Mouse (Mus musculus): ENCODE results near the gene Bnc1. TPM values are rescaled to one million over a fixed set of nuclear protein-coding genes. Genes with fewer than 3 reads are reported as not detected.

The Bnc1 gene
- polyA plus RNA-seq, 1 experiment: 0.06 TPM

DNA sequence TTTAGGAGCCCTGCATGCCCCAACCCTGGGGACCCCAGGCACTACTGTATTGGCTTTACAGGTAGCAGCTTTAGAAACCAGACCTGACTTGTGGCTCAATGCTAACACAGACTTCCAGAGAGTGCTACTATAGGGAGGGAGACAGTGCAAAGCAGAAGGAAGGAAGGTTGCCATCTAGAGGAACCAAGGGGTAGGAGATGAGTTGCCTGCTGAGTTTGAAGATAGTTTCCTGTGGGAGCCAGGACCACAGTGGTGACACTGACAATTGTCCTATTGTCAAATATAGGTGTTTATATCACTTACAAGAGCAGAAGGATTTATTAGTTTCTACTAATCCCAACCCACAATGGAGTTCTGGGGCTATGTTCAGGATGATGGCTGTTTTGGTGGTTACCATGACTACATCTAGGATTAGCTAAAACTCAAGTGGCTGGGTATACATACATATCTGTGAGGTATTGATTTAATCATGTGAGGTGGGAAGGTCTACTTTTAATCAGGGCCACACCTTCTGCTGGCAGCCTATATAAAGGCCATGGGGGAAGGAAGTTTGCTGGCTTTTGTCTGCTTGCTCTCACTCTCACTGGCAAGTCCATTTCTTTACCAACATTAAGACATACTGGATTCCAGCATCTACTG lies 37.8 kb downstream of the Bnc1 start:
- H3K4me3 ChIP-seq (ENCODE audit: insufficient read depth, poor library complexity, severe bottlenecking): no peak overlapping the region

DNA sequence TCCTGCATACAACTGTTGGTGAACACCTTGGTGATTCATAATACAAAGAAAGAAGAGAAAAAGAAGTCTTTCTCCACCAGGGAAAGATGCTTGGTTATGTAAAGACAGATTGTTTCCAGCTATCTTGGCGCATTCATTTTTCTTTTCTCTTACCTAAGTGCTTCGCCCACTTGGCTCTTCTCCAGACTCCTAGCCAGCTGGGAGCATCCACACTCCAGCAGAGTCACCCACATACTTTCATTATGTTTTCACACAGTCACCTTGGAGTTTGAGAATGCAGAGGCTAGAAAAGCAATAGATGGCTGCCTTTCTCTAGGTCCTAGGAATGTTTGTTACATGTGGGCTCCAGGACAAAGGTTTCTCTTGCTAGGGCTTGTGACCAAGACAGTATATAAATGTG lies 41.6 kb downstream of the Bnc1 start:
- Histone ChIP-seq H3K79me2 (ENCODE audit: control insufficient read depth, insufficient read depth) (no peaks in the 10 kb centered on the region), H3K4me3 (ENCODE audit: insufficient read depth, poor library complexity, severe bottlenecking) (no peak overlapping the region), H3ac (ENCODE audit: control insufficient read depth, insufficient read length, low read depth) (no peak overlapping the region), H3K79me3 (ENCODE audit: low read depth) (no peaks in the 10 kb centered on the region), H3K36me3 (ENCODE audit: control insufficient read depth, insufficient read depth) (no peaks in the 10 kb centered on the region), H3K27me3 (ENCODE audit: control insufficient read depth, insufficient read depth, insufficient read length) (no peaks in the 10 kb centered on the region)
- TF ChIP-seq MAX (IDR thresholded peaks at IDR 0.05): no peak
- no peak for TF ChIP-seq USF1 (IDR thresholded peaks at IDR 0.05; ENCODE audit: low read depth)
- TF ChIP-seq CTCF (IDR thresholded peaks at IDR 0.05; ENCODE audit: control insufficient read depth, insufficient read depth, insufficient read length): no peak
- no peak for TF ChIP-seq FOSL1 (IDR thresholded peaks at IDR 0.05; ENCODE audit: insufficient read depth, low read length, poor library complexity, severe bottlenecking)
- TF ChIP-seq MYOD1 (IDR thresholded peaks at IDR 0.05; ENCODE audit: control insufficient read depth, insufficient read length, low read depth): no peak
- no peak for TF ChIP-seq CEBPB (IDR thresholded peaks at IDR 0.05; ENCODE audit: low read depth)
- no peak for TF ChIP-seq MYOG (IDR thresholded peaks at IDR 0.05; ENCODE audit: control insufficient read depth, extremely low read depth, insufficient read length)

More for the DNA sequence above, 37.8 kb downstream of the Bnc1 start:
- H3ac ChIP-seq (ENCODE audit: control insufficient read depth, insufficient read length, low read depth): no peak overlapping the region
- no peaks in the 10 kb centered on the region for H3K79me2 ChIP-seq (ENCODE audit: control insufficient read depth, insufficient read depth)
- TF ChIP-seq MYOG (IDR thresholded peaks at IDR 0.05; ENCODE audit: control insufficient read depth, extremely low read depth, insufficient read length) (no peak), MYOD1 (IDR thresholded peaks at IDR 0.05; ENCODE audit: control insufficient read depth, insufficient read length, low read depth) (no peak)
- H3K36me3 ChIP-seq (ENCODE audit: control insufficient read depth, insufficient read depth): no peaks in the 10 kb centered on the region
- peaks cover 19% of the 10 kb centered on the region for H3K27me3 ChIP-seq (ENCODE audit: control insufficient read depth, insufficient read depth, insufficient read length)
- no peaks in the 10 kb centered on the region for H3K79me3 ChIP-seq (ENCODE audit: low read depth)

DNA sequence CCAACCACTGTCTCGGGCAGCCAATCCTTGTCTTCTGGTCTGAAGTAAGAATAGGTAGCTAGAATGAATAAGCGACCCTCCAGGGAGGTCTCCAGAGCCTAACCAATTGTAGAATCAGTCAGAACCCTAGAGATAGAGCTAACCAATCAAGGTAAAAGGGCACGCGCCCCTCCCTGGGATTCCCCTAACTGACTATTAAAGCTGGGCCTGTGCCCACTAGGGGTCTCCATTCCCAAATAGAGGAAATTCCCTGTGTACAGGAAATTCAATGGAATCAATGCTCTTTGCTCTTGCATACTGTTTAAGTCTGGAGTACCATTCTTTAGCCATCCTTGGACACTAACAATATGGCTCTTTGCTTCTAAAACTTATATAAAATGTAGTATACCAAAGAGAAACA lies 46.7 kb downstream of the Bnc1 start:
- no peaks in the 10 kb centered on the region for H3K36me3 ChIP-seq (ENCODE audit: control insufficient read depth, insufficient read depth)
- H3K79me3 ChIP-seq (ENCODE audit: low read depth): no peaks in the 10 kb centered on the region
- no peaks in the 10 kb centered on the region for H3K79me2 ChIP-seq (ENCODE audit: control insufficient read depth, insufficient read depth)
- no peak for TF ChIP-seq USF1 (IDR thresholded peaks at IDR 0.05; ENCODE audit: low read depth)
- TF ChIP-seq MYOD1 (IDR thresholded peaks at IDR 0.05; ENCODE audit: control insufficient read depth, insufficient read length, low read depth): no peak
- H3K4me3 ChIP-seq (ENCODE audit: insufficient read depth, poor library complexity, severe bottlenecking): no peak overlapping the region
- no peak overlapping the region for H3ac ChIP-seq (ENCODE audit: control insufficient read depth, insufficient read length, low read depth)
- H3K27me3 ChIP-seq (ENCODE audit: control insufficient read depth, insufficient read depth, insufficient read length): no peaks in the 10 kb centered on the region

DNA sequence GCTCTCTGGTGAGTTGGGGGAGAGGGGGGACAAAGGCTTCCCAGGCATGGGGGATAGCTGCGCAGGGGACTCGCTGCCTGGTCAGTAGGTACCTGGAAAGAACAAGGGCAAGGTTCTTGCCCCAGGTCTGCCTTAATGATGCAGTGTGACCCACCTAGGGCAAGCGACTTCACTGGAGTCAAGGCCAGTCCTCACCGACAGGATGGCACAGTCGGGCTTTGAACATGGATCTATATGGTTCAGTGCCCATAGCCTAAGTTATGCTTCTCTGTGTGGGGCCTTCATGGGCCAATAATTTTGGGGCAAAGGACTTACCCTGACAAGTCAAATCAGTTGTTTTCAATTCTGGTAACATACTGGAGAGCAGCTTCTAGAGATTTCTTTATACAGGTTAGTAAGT lies 57.3 kb downstream of the Bnc1 start:
- Histone ChIP-seq H3K79me3 (ENCODE audit: low read depth) (no peaks in the 10 kb centered on the region), H3K79me2 (ENCODE audit: control insufficient read depth, insufficient read depth) (no peaks in the 10 kb centered on the region), H3ac (ENCODE audit: control insufficient read depth, insufficient read length, low read depth) (no peak overlapping the region), H3K36me3 (ENCODE audit: control insufficient read depth, insufficient read depth) (no peaks in the 10 kb centered on the region), H3K4me3 (ENCODE audit: insufficient read depth, poor library complexity, severe bottlenecking) (no peak overlapping the region), H3K27me3 (ENCODE audit: control insufficient read depth, insufficient read depth, insufficient read length) (peaks cover 18% of the 10 kb centered on the region)
- TF ChIP-seq MAX (IDR thresholded peaks at IDR 0.05): no peak
- TF ChIP-seq MYOG (IDR thresholded peaks at IDR 0.05; ENCODE audit: control insufficient read depth, extremely low read depth, insufficient read length): no peak
- TF ChIP-seq USF1 (IDR thresholded peaks at IDR 0.05; ENCODE audit: low read depth): no peak
- no peak for TF ChIP-seq CTCF (IDR thresholded peaks at IDR 0.05; ENCODE audit: control insufficient read depth, insufficient read depth, insufficient read length)
- TF ChIP-seq MYOD1 (IDR thresholded peaks at IDR 0.05; ENCODE audit: control insufficient read depth, insufficient read length, low read depth): no peak
- no peak for TF ChIP-seq FOSL1 (IDR thresholded peaks at IDR 0.05; ENCODE audit: insufficient read depth, low read length, poor library complexity, severe bottlenecking)
- TF ChIP-seq CEBPB (IDR thresholded peaks at IDR 0.05; ENCODE audit: low read depth): no peak

DNA sequence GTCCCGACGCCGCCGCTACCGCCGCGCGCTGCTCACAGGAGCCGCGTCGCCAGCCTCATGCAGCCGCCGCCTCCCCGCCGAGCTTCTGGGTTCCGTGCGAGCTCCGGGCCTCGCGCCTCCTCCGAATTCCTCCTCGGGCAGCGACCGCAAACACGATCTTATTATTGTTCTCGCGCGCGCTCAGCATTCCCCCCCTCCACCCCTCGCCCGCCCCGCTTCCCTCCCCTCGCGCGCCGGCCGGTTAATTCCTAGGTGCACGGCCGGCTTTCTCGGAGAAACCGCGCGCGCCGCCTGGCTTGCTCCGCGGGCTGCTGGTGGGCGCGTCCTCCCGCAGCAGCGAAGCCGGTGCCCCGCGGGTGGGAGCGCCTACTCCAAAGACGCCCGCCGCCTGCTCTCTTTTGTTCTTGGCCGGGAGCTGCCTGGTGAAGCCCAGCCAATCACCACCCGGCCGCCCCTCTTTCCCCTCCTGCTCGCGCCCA lies 57.8 kb downstream of the Bnc1 start, which contains the start of gene Hdgfl3:
Gene Hdgfl3, minus strand, starts transcription at position 207 of the 479 bp plus-strand sequence.
- H3ac ChIP-seq (ENCODE audit: control insufficient read depth, insufficient read length, low read depth): no peak within 1 kb of the TSS
- peaks cover 18% of the 10 kb centered on the region for H3K27me3 ChIP-seq (ENCODE audit: control insufficient read depth, insufficient read depth, insufficient read length)
- H3K4me3 ChIP-seq (ENCODE audit: insufficient read depth, poor library complexity, severe bottlenecking): no peak within 1 kb of the TSS
- TF ChIP-seq MAX (IDR thresholded peaks at IDR 0.05) (no peak), CTCF (IDR thresholded peaks at IDR 0.05; ENCODE audit: control insufficient read depth, insufficient read depth, insufficient read length) (no peak), MYOG (IDR thresholded peaks at IDR 0.05; ENCODE audit: control insufficient read depth, extremely low read depth, insufficient read length) (no peak), CEBPB (IDR thresholded peaks at IDR 0.05; ENCODE audit: low read depth) (no peak), MYOD1 (IDR thresholded peaks at IDR 0.05; ENCODE audit: control insufficient read depth, insufficient read length, low read depth) (no peak), FOSL1 (IDR thresholded peaks at IDR 0.05; ENCODE audit: insufficient read depth, low read length, poor library complexity, severe bottlenecking) (no peak), USF1 (IDR thresholded peaks at IDR 0.05; ENCODE audit: low read depth) (no peak)
- no peaks in the 10 kb centered on the region for H3K79me2 ChIP-seq (ENCODE audit: control insufficient read depth, insufficient read depth)
- no peaks in the 10 kb centered on the region for H3K79me3 ChIP-seq (ENCODE audit: low read depth)
- no peaks in the 10 kb centered on the region for H3K36me3 ChIP-seq (ENCODE audit: control insufficient read depth, insufficient read depth)

DNA sequence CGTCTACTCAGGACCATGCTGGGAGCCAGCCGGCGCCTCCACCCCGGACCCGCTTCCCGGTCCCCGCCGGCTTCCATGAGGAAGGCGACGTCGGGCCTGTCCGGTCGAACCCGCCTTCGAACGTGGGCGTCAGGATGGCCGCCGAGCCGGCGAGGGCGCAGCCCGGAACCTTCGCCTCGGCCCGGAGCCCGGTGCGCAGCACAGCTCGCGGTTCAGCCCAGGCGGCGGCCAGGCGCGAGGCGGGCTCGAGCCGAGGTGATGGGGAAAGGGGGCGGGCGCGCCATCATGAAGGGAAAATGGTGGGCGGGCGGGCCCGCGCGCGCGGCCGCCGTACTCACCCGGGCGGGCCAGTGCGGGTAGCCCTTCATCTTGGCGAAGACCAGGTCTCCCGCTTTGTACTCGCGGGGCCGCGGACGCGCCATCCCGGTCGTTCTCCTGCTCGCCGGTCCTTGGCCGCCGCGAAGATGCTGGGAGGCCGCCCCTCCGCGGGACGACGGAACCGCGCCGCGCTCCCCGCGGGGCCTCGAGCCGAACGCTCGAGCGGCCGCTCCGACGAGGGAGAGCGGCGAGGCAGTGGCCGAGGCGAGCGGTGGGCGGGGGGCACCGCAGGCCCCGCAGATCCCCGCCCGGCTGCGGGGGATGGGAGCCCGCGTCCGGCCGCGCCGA lies 58.4 kb downstream of the Bnc1 start:
- H3K4me3 ChIP-seq (ENCODE audit: insufficient read depth, poor library complexity, severe bottlenecking): no peak overlapping the region
- no peaks in the 10 kb centered on the region for H3K79me2 ChIP-seq (ENCODE audit: control insufficient read depth, insufficient read depth)

More for the DNA sequence above, 58.4 kb downstream of the Bnc1 start:
- Histone ChIP-seq H3K36me3 (ENCODE audit: control insufficient read depth, insufficient read depth) (no peaks in the 10 kb centered on the region), H3K27me3 (ENCODE audit: control insufficient read depth, insufficient read depth, insufficient read length) (peaks cover 17% of the 10 kb centered on the region), H3K79me3 (ENCODE audit: low read depth) (no peaks in the 10 kb centered on the region), H3ac (ENCODE audit: control insufficient read depth, insufficient read length, low read depth) (no peak overlapping the region)
- TF ChIP-seq MAX (IDR thresholded peaks at IDR 0.05) (no peak), CTCF (IDR thresholded peaks at IDR 0.05; ENCODE audit: control insufficient read depth, insufficient read depth, insufficient read length) (no peak), MYOG (IDR thresholded peaks at IDR 0.05; ENCODE audit: control insufficient read depth, extremely low read depth, insufficient read length) (no peak), USF1 (IDR thresholded peaks at IDR 0.05; ENCODE audit: low read depth) (no peak), MYOD1 (IDR thresholded peaks at IDR 0.05; ENCODE audit: control insufficient read depth, insufficient read length, low read depth) (no peak), FOSL1 (IDR thresholded peaks at IDR 0.05; ENCODE audit: insufficient read depth, low read length, poor library complexity, severe bottlenecking) (no peak)
